Mouse (Mus musculus) E14TG2a.4 (cell line): ENCODE data around the gene Cldn3.
"Not testable (repeated sequence)": the region's sequence is repeated elsewhere in the genome, so short reads cannot be mapped to it uniquely, and the experiment has no call there.

ENCODE experiments used
- CTCF ChIP-seq: conservative IDR thresholded peaks from 2 replicates; pipeline ENCODE4 v1.5.1; 2014; ENCODE audit warnings: low read length
- NANOG ChIP-seq: IDR thresholded peaks from 2 replicates; pipeline ENCODE4 v1.6.1; 2014; ENCODE audit warnings: borderline replicate concordance, low read length, mixed read lengths

DNA sequence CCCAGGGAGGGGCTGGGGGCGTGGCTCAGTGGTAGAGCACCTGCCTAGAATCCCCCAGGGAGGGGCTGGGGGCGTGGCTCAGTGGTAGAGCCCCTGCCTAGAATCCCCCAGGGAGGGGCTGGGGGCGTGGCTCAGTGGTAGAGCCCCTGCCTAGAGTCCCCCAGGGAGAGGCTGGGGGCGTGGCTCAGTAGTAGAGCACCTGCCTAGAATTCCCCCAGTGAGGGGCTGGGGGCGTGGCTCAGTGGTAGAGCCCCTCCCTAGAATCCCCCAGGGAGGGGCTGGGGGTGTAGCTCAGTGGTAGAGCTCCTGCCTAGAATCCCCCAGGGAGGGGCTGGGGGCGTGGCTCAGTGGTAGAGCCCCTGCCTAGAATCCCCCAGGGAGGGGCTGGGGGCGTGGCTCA is 46.5 kb upstream of the Cldn3 start:
- TF ChIP-seq CTCF, NANOG: not testable (repeated sequence)
